Mouse (Mus musculus) adrenal gland, postnatal 14 days (tissue): ENCODE measurements around the gene Dnah11. TPM values are rescaled to one million over a fixed set of nuclear protein-coding genes. Genes with fewer than 3 reads are reported as not detected.
"Not testable (repeated sequence)": the region's sequence is repeated elsewhere in the genome, so short reads cannot be mapped to it uniquely, and the experiment has no call there.

ENCODE experiments used
- DNase-seq: peaks from one replicate; pipeline ENCODE4 v3.0.0; 2021; ENCODE audit warnings: mixed read lengths
- total RNA-seq: library from RNA; stranded (reverse); gene quantifications from 2 replicates; pipeline ENCODE4 v1.2.3, GENCODE M21; 2021

The Dnah11 gene
- total RNA-seq, 1 experiment from 2014 or later, result 0.07 TPM

GRCm38 (mm10) chr12:117973712-117974111, 225.1 kb downstream of the Dnah11 start:
- no peak for DNase-seq

- no peak for DNase-seq
Measured at GRCm38 (mm10) chr12:117962698-117963097, 236.1 kb downstream of the Dnah11 start.

GRCm38 (mm10) chr12:117959213-117959612, 239.6 kb downstream of the Dnah11 start:
- DNase-seq, result no peak

GRCm38 (mm10) chr12:117946823-117947704, 251.8 kb downstream of the Dnah11 start:
- DNase-seq, result no peak

- no peak for DNase-seq
Measured at GRCm38 (mm10) chr12:117941947-117942346, 256.9 kb downstream of the Dnah11 start.

- DNase-seq, result no peak
Measured at GRCm38 (mm10) chr12:117938214-117938613, 260.6 kb downstream of the Dnah11 start.

- no peak for DNase-seq
Measured at GRCm38 (mm10) chr12:117932026-117932425, 266.8 kb downstream of the Dnah11 start.

- DNase-seq, result no peak
Measured at GRCm38 (mm10) chr12:117929768-117930167, 269.1 kb downstream of the Dnah11 start.

GRCm38 (mm10) chr12:117915826-117916588, 282.8 kb downstream of the Dnah11 start:
- no peak for DNase-seq

GRCm38 (mm10) chr12:117914613-117915245, 284.1 kb downstream of the Dnah11 start:
- no peak for DNase-seq

- DNase-seq, result no peak
Measured at GRCm38 (mm10) chr12:117911396-117911795, 287.4 kb downstream of the Dnah11 start.

- peak; percentile 5 for DNase-seq
Measured at GRCm38 (mm10) chr12:117905232-117905840, 293.5 kb downstream of the Dnah11 start.

GRCm38 (mm10) chr12:117903671-117904070, 295.2 kb downstream of the Dnah11 start:
- DNase-seq, result no peak

- not testable (repeated sequence) for DNase-seq
Measured at GRCm38 (mm10) chr12:117901352-117901751, 297.5 kb downstream of the Dnah11 start.

- DNase-seq, result not testable (repeated sequence)
Measured at GRCm38 (mm10) chr12:117900798-117901197, 298.0 kb downstream of the Dnah11 start.

GRCm38 (mm10) chr12:117887422-117887821, 311.4 kb downstream of the Dnah11 start:
- DNase-seq, result no peak

- DNase-seq, result no peak
Measured at GRCm38 (mm10) chr12:117884627-117885026, 314.2 kb downstream of the Dnah11 start.

GRCm38 (mm10) chr12:117878341-117878740, 320.5 kb downstream of the Dnah11 start:
- DNase-seq, result no peak

- peak; percentile 31 for DNase-seq
Measured at GRCm38 (mm10) chr12:117872265-117872664, 326.6 kb downstream of the Dnah11 start.

GRCm38 (mm10) chr12:117867708-117868564, 330.9 kb downstream of the Dnah11 start:
- DNase-seq, result no peak

- DNase-seq, result no peak
Measured at GRCm38 (mm10) chr12:117862655-117863054, 336.2 kb downstream of the Dnah11 start.
